Mouse (Mus musculus): Measurements from ENCODE around the gene Ly6g6d.
A peak's percentile ranks its signal among the peaks of the same experiment; 100 is the strongest.

The Ly6g6d gene

GRCm38 (mm10) chr17:35103221-35103690 is 25.4 kb upstream of the Ly6g6d start:
- TF ChIP-seq GATA4 (IDR thresholded peaks at IDR 0.05; ENCODE audit: insufficient replicate concordance, low read length): no peak

GRCm38 (mm10) chr17:35102299-35102698 is 24.4 kb upstream of the Ly6g6d start:
- TF ChIP-seq GATA4 (IDR thresholded peaks at IDR 0.05; ENCODE audit: insufficient replicate concordance, low read length): no peak

GRCm38 (mm10) chr17:35101161-35101560 is 23.3 kb upstream of the Ly6g6d start:
- no peak for TF ChIP-seq GATA4 (IDR thresholded peaks at IDR 0.05; ENCODE audit: insufficient replicate concordance, low read length)

GRCm38 (mm10) chr17:35100196-35100765 is 22.4 kb upstream of the Ly6g6d start:
- TF ChIP-seq GATA4 (IDR thresholded peaks at IDR 0.05; ENCODE audit: insufficient replicate concordance, low read length): no peak

- TF ChIP-seq GATA4 (IDR thresholded peaks at IDR 0.05; ENCODE audit: insufficient replicate concordance, low read length): no peak
Observed at GRCm38 (mm10) chr17:35097164-35097655, 19.3 kb upstream of the Ly6g6d start.

GRCm38 (mm10) chr17:35096597-35096996 is 18.7 kb upstream of the Ly6g6d start:
- TF ChIP-seq GATA4 (IDR thresholded peaks at IDR 0.05; ENCODE audit: insufficient replicate concordance, low read length): no peak

- TF ChIP-seq GATA4 (IDR thresholded peaks at IDR 0.05; ENCODE audit: insufficient replicate concordance, low read length): no peak
Observed at GRCm38 (mm10) chr17:35094475-35095365, 16.9 kb upstream of the Ly6g6d start.

GRCm38 (mm10) chr17:35092403-35093198 is 14.7 kb upstream of the Ly6g6d start:
- no peak for TF ChIP-seq GATA4 (IDR thresholded peaks at IDR 0.05; ENCODE audit: insufficient replicate concordance, low read length)

GRCm38 (mm10) chr17:35090166-35090932 is 12.5 kb upstream of the Ly6g6d start:
- no peak; the same call in 1 of the 2 replicates for TF ChIP-seq GATA4 (IDR thresholded peaks at IDR 0.05; ENCODE audit: insufficient replicate concordance, low read length)

- TF ChIP-seq GATA4 (IDR thresholded peaks at IDR 0.05; ENCODE audit: insufficient replicate concordance, low read length): peak; percentile 35; the same call in 1 of the 2 replicates
Observed at GRCm38 (mm10) chr17:35088825-35089644, 11.2 kb upstream of the Ly6g6d start, which contains the start of gene Abhd16a. Abhd16a (plus strand) TSS chr17:35089263.

GRCm38 (mm10) chr17:35088151-35088550 is 10.3 kb upstream of the Ly6g6d start:
- TF ChIP-seq GATA4 (IDR thresholded peaks at IDR 0.05; ENCODE audit: insufficient replicate concordance, low read length): no peak

- peak; percentile 76; the same call in 1 of the 2 replicates for TF ChIP-seq GATA4 (IDR thresholded peaks at IDR 0.05; ENCODE audit: insufficient replicate concordance, low read length)
Observed at GRCm38 (mm10) chr17:35085208-35085865, 7.5 kb upstream of the Ly6g6d start, which contains the start of gene Ly6g6f. Ly6g6f (minus strand) TSS chr17:35085610.

GRCm38 (mm10) chr17:35083929-35084497 is 6.1 kb upstream of the Ly6g6d start:
- no peak for TF ChIP-seq GATA4 (IDR thresholded peaks at IDR 0.05; ENCODE audit: insufficient replicate concordance, low read length)

Data from liver, adult (tissue).